9 mouse cellular contexts compared by ENCODE assay signal in genomic region chr12:113148381-113149035, GRCm38 (mm10). TPM values are rescaled to one million over a fixed set of nuclear protein-coding genes. Genes with fewer than 3 reads are reported as not detected.
DNase-seq lines count a peak whose midpoint lies in the region; ATAC-seq and TF ChIP-seq lines count a peak whose summit lies in the region.
"Had no signal": no experiment of that assay in that cellular context is flagged by ENCODE, and none has a peak within 500 bp of the region (broad histone marks: within the 10 kb centered on the region; RNA-seq: fewer than 3 reads in every experiment).

No protein-coding gene starts in this region.

- H3K4me3 ChIP-seq in hindbrain, embryonic 10.5 days: no peak overlapping the region
- H3K4me3 ChIP-seq in hindbrain, embryonic 13.5 days: no peak overlapping the region
- H3K4me3 ChIP-seq in G1E (ENCODE audit: low read depth, low read length): peak overlapping the region; percentile 60; the same call in 1 of the 2 replicates
- H3K4me3 ChIP-seq: hindbrain, embryonic 15.5 days had no signal

- no peak overlapping the region for H3K4me2 ChIP-seq in hindbrain, embryonic 13.5 days
- H3K4me2 ChIP-seq: hindbrain, embryonic 15.5 days had no signal

- WGBS in hindbrain, embryonic 10.5 days: 32% methylated on average over 16 of the region's 16 CpGs
- WGBS in hindbrain, embryonic 13.5 days: 44% methylated on average over 16 of the region's 16 CpGs

- no peak for ATAC-seq in hindbrain, embryonic 13.5 days (ENCODE audit: low FRiP score)
- peak; percentile 47 for ATAC-seq in G1E (ENCODE audit: extremely low read depth, insufficient number of reproducible peaks, low FRiP score, poor library complexity, severe bottlenecking)

- peak; percentile 13; the same call in 1 of the 2 replicates for TF ChIP-seq CTCF in G1E (IDR thresholded peaks at IDR 0.05; ENCODE audit: low read depth, low read length)

- H3K36me3 ChIP-seq in hindbrain, embryonic 10.5 days: peaks cover 25% of the 10 kb centered on the region
- H3K36me3 ChIP-seq in hindbrain, embryonic 13.5 days: peaks cover 23% of the 10 kb centered on the region
- peaks cover 17% of the 10 kb centered on the region for H3K36me3 ChIP-seq in G1E (replicated peaks)

- DNase-seq in hindbrain, embryonic 10.5 days (ENCODE audit: low spot score): no peak
- DNase-seq in G1E (ENCODE audit: low spot score): peak; percentile 88
- peak; percentile 54 for DNase-seq in heart, postnatal 25 days (ENCODE audit: low spot score)
- DNase-seq in lung, postnatal 25 days (ENCODE audit: low spot score): peak; percentile 74
- no peak for DNase-seq in retina, postnatal 1 day
- no peak for DNase-seq in frontal cortex, postnatal 25 days (ENCODE audit: low spot score in 2 of 2)
- no peak for DNase-seq in cerebellum, adult 11 months

- no peaks in the 10 kb centered on the region for H3K9me3 ChIP-seq in hindbrain, embryonic 10.5 days
- H3K9me3 ChIP-seq in hindbrain, embryonic 13.5 days: no peaks in the 10 kb centered on the region
- no peaks in the 10 kb centered on the region for H3K9me3 ChIP-seq in G1E (replicated peaks)
- H3K9me3 ChIP-seq: hindbrain, embryonic 15.5 days had no signal

- no peak overlapping the region for H3K9ac ChIP-seq in hindbrain, embryonic 13.5 days
- H3K9ac ChIP-seq: hindbrain, embryonic 15.5 days had no signal

- H3K4me1 ChIP-seq in hindbrain, embryonic 10.5 days (replicated peaks): peaks cover 72% of the 10 kb centered on the region
- H3K4me1 ChIP-seq in hindbrain, embryonic 13.5 days (replicated peaks): peaks cover 50% of the 10 kb centered on the region
- peaks cover 93% of the 10 kb centered on the region for H3K4me1 ChIP-seq in G1E (ENCODE audit: insufficient read depth, low read depth, low read length)

- intact Hi-C loops in heart, postnatal 25 days (cut with DNase I): no loop called here

- H3K27ac ChIP-seq in hindbrain, embryonic 10.5 days: peak overlapping the region; percentile 29; the same call in 1 of the 2 replicates
- H3K27ac ChIP-seq in hindbrain, embryonic 13.5 days: no peak overlapping the region

- peaks cover 88% of the 10 kb centered on the region for H3K27me3 ChIP-seq in hindbrain, embryonic 10.5 days (ENCODE audit: insufficient read depth, poor library complexity, severe bottlenecking)
- H3K27me3 ChIP-seq in hindbrain, embryonic 13.5 days: peaks cover 48% of the 10 kb centered on the region
- H3K27me3 ChIP-seq in G1E (ENCODE audit: insufficient read depth, low read length): peaks cover 39% of the 10 kb centered on the region

RNA-seq across cellular contexts. Expression of gene Crip1, which starts 2.4 kb away (rescaled TPM):
- 84.9 and 97.7 TPM in 2 replicates for polyA plus RNA-seq in hindbrain, embryonic 10.5 days (2016; fragmentation: Nextera tagmentation; extraction: Ambion mirVana)
- 47.1 and 48.0 TPM in 2 replicates for polyA plus RNA-seq in hindbrain, embryonic 13.5 days (2015; fragmentation: Nextera tagmentation; extraction: Ambion mirVana)
- 31.5 and 42.4 TPM in 2 replicates for total RNA-seq in G1E (2014; fragmentation: Nextera tagmentation)
- total RNA-seq in G1E (2017): 897 and 989 TPM in 2 replicates
- 143 and 174 TPM in 2 replicates for polyA plus RNA-seq in G1E (2012)
- 100 to 1,000 TPM; 178 to 211 TPM for total RNA-seq in heart, postnatal 25 days (2021)

RNA-seq across cellular contexts. Expression of gene Tedc1, which starts 7.7 kb away (rescaled TPM):
- polyA plus RNA-seq in hindbrain, embryonic 10.5 days (2016; fragmentation: Nextera tagmentation; extraction: Ambion mirVana): 59.5 and 66.4 TPM in 2 replicates
- 19.9 and 20.7 TPM in 2 replicates for polyA plus RNA-seq in hindbrain, embryonic 13.5 days (2015; fragmentation: Nextera tagmentation; extraction: Ambion mirVana)
- total RNA-seq in G1E (2014; fragmentation: Nextera tagmentation) (8.4 and 13.7 TPM in 2 replicates), G1E (2017) (9.3 and 13.0 TPM in 2 replicates)
- polyA plus RNA-seq in G1E (2012): 31.4 and 35.1 TPM in 2 replicates
- under 1 TPM; 0.61 to 0.83 TPM for total RNA-seq in heart, postnatal 25 days (2021)

RNA-seq across cellular contexts. Expression of gene Crip2, which starts 8.5 kb away (rescaled TPM):
- polyA plus RNA-seq in hindbrain, embryonic 10.5 days (2016; fragmentation: Nextera tagmentation; extraction: Ambion mirVana): 195 and 260 TPM in 2 replicates
- polyA plus RNA-seq in hindbrain, embryonic 13.5 days (2015; fragmentation: Nextera tagmentation; extraction: Ambion mirVana): 324 and 347 TPM in 2 replicates
- total RNA-seq in G1E (2014; fragmentation: Nextera tagmentation): 3.9 TPM in 1 of 2 replicates, not detected in the other
- total RNA-seq in G1E (2017): 1.3 and 1.8 TPM in 2 replicates
- polyA plus RNA-seq in G1E (2012): 9.5 and 9.6 TPM in 2 replicates
- 1,000 to 10,000 TPM; 1,410 to 1,505 TPM for total RNA-seq in heart, postnatal 25 days (2021)

RNA-seq across cellular contexts. Expression of gene Tmem121, which starts 37.2 kb away (rescaled TPM):
- polyA plus RNA-seq in hindbrain, embryonic 10.5 days (2016; fragmentation: Nextera tagmentation; extraction: Ambion mirVana): 16.4 and 24.8 TPM in 2 replicates
- polyA plus RNA-seq in hindbrain, embryonic 13.5 days (2015; fragmentation: Nextera tagmentation; extraction: Ambion mirVana): 32.4 and 34.9 TPM in 2 replicates
- not detected in 2 replicates for total RNA-seq in G1E (2014; fragmentation: Nextera tagmentation)
- total RNA-seq in G1E (2017): not detected in 2 replicates
- polyA plus RNA-seq in G1E (2012): not detected in 2 replicates
- total RNA-seq in heart, postnatal 25 days (2021): under 1 TPM in 1 of 2 experiments, not detected in 1; 0.17 TPM

RNA-seq across cellular contexts. Expression of gene Mta1, which starts 50.4 kb away (rescaled TPM):
- 18.5 and 20.6 TPM in 2 replicates for polyA plus RNA-seq in hindbrain, embryonic 10.5 days (2016; fragmentation: Nextera tagmentation; extraction: Ambion mirVana)
- polyA plus RNA-seq in hindbrain, embryonic 13.5 days (2015; fragmentation: Nextera tagmentation; extraction: Ambion mirVana): 13.7 and 16.6 TPM in 2 replicates
- total RNA-seq in G1E (2014; fragmentation: Nextera tagmentation): 269 and 277 TPM in 2 replicates
- total RNA-seq in G1E (2017): 38.3 and 48.5 TPM in 2 replicates
- 489 and 507 TPM in 2 replicates for polyA plus RNA-seq in G1E (2012)
- 10 to 100 TPM; 48.4 to 49.3 TPM for total RNA-seq in heart, postnatal 25 days (2021)

Comparison
In these comparisons a context has a peak if more than half of its experiments do, and no peak if none do; other contexts are left out.
1. DNase-seq: peak in G1E (single experiment), heart, postnatal 25 days (single experiment) and lung, postnatal 25 days (single experiment); none in hindbrain, embryonic 10.5 days (single experiment), retina, postnatal 1 day (single experiment), frontal cortex, postnatal 25 days (0 of 2) and cerebellum, adult 11 months (single experiment).
2. RNA of gene Crip2, which starts 8.5 kb away (polyA plus RNA-seq): 324 to 347 TPM in hindbrain, embryonic 13.5 days and 195 to 260 TPM in hindbrain, embryonic 10.5 days; 9.5 to 9.6 TPM in G1E; every median in the first group is over 10 times any median in the second.